Mouse (Mus musculus) thymus, postnatal 4 days (tissue): Measurements from ENCODE around the gene Krt31.
A peak's percentile ranks its signal among the peaks of the same experiment; 100 is the strongest.

ENCODE experiments used
- DNase-seq: peaks from one replicate; pipeline ENCODE4 v3.0.0; 2021

The Krt31 gene

GRCm38 (mm10) chr11:100050451-100050850 lies at the start of gene Krt31:
Gene Krt31, minus strand, starts transcription at chr11:100050551.
- DNase-seq: no peak

GRCm38 (mm10) chr11:100097819-100098218 lies 47.5 kb upstream of the Krt31 start:
- DNase-seq: no peak

GRCm38 (mm10) chr11:100096141-100096540 lies 45.8 kb upstream of the Krt31 start, which contains the start of gene Krt35:
Gene Krt35, minus strand, starts transcription at chr11:100096241.
- DNase-seq: no peak

GRCm38 (mm10) chr11:100088378-100089025 lies 38.2 kb upstream of the Krt31 start:
- DNase-seq: no peak

GRCm38 (mm10) chr11:100087861-100088260 lies 37.5 kb upstream of the Krt31 start, which contains the start of gene Krt32:
Gene Krt32, minus strand, starts transcription at chr11:100088226.
- no peak for DNase-seq

DNA sequence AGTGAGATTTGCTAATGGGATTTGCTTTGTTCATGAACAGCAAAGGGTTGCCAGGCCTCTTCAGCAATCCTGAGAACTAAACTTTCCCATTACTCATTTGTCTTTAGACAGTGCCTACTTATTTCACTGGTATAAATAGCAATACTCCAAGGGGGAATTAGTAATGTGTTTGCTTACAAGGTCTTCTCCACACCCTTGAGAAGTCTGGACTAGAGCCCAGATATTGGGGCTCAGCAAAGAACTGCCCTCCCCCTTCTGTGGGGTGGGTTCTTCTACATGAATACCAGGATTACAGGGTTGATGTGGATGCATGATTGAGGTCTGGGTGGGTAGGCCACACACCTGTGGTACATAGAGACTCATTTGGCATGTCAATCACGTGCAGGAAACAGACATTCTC lies 23.5 kb upstream of the Krt31 start:
- no peak for DNase-seq

- no peak for DNase-seq
Measured at GRCm38 (mm10) chr11:100067293-100068036, 17.1 kb upstream of the Krt31 start.

- DNase-seq: no peak
Measured at GRCm38 (mm10) chr11:100066236-100067010, 16.1 kb upstream of the Krt31 start.

DNA sequence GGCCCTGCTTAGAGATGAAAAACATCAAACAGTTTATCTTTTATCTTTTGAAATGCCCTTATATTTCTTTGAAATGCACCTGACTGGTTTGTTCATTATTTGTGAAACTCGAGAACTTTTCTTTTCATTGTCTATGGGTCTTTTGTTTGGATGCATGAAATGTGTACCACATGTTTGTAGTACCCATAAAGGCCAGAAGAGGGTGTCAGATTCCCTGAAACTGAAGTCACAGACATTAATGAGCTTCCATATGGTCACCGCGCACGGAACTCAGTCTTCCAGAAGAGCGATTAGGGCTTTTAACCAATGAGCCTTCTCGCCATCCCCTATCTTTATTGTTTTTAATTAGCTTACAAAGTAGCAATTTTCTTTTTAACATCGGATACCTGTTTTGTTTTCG lies 8.5 kb upstream of the Krt31 start:
- no peak for DNase-seq

DNA sequence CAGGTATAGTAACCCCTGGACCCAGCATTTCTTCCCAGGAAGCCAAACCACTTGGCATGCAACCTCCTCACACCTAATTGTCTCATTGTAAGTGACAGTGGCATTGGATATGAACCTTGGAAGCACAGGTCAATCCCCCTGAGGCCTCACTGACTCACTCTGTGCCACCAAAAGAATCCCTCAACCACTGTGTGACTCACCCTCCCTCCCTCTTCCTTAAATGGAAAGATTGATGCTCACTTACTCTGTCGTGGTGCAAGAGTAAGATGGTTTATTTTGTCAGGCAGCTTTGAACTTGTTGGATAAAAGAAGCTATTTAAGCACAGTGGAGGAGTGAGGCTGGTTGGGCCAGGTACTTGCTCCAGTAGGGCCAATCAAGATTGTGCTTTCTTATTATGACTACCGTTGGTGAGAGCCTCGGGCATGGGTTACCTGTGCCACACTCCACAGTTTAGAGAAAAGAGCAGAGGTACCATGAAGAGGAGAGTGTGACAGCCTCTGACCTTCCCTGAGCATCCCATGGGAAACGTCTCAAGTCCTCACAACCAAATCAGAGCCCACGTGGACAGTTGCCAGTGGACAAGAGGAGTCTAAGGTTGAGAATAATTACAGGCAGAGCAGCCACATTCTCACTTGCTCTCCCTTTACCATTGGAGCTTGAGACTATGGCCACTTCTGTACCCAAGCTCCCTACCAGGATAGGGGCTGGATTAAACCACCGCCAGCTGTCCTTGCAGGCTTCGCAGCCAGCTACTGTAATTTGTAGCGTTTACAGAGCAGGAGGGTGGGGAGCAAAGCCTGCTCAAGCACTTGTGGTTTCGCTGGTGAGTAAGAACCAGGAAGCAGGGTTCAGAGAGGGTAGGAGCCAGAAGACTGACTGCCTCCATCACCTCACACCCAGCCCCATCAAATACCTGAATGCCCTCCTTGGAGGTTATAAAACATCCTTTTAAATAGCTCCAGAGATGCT lies 5.6 kb upstream of the Krt31 start:
- DNase-seq: no peak

- DNase-seq: no peak
Measured at GRCm38 (mm10) chr11:100047193-100047592, 3.2 kb downstream of the Krt31 start.

- no peak for DNase-seq
Measured at GRCm38 (mm10) chr11:100046303-100046866, 4.0 kb downstream of the Krt31 start.

DNA sequence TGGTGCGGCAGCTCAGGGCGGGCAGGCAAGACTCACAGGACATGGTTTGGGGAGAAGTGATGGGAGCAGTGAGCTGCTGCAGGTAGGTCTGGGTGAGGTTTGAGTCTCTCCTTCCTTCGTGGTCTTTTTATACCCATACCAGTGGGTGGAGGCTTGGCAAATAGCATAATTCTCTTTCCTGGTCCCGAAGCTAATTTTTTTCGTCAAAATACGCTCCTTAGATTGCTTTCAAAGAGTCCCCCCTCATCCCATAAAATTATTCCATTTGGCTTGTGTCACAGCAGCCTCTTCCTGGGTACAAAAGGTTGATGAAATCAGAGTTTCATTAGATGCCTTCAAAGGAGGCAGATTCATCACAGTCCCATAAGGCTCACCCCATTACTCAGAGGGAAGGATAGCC lies 8.9 kb downstream of the Krt31 start, which contains the start of gene Krt34:
Gene Krt34, minus strand, starts transcription at position 101 of the 400 bp plus-strand sequence.
- no peak for DNase-seq

GRCm38 (mm10) chr11:100029768-100030167 lies 20.6 kb downstream of the Krt31 start, which contains the start of gene Krt33b:
Gene Krt33b, minus strand, starts transcription at chr11:100029868.
- DNase-seq: no peak

GRCm38 (mm10) chr11:100021438-100021837 lies 28.9 kb downstream of the Krt31 start:
- no peak for DNase-seq

GRCm38 (mm10) chr11:100019466-100019865 lies 30.9 kb downstream of the Krt31 start:
- DNase-seq: no peak

DNA sequence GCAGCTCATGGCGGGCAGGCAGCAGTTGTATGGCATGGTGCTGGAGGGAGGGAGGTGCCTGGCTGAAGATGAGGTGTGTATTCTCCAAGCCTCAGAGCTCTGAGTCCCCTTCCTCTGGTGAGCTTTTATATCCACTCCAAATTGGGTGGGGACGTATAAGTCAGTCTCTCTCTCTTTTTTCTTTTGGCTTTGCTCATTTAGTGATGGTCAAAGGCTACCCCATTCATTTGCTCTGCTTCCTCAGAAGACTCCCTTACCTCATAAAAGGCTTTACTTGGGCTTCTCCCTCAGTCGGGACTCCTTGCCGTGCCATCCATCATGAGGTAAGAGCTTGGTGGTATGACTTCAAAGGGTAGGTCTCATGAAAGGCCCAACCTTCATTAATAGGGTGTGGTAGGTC lies 34.2 kb downstream of the Krt31 start, which contains the start of gene Krt33a:
Gene Krt33a, minus strand, starts transcription at position 101 of the 400 bp plus-strand sequence.
- no peak for DNase-seq

DNA sequence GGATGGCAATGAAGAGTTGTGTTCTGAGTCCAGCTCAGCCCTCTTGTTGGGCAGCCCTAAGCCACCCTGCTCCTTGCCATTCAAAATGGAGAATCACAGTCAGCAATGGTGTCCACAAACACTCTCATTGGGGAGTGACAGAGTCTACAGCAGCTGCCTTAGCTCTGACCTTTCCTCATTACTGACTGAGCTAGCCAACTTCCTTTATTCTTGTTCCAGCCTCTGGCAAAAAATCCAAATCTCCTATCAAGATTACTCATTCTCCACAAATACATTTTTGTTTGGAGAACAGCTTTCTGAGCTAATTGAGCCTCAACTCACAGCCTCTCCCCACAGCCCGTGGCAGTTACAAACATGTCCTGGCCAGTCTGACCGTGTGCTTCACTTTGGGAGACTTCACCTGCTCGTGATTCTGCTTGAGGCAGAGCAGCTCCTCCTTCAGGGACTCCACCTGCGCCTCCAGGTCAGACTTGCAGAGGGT lies 36.6 kb downstream of the Krt31 start:
- no peak for DNase-seq

GRCm38 (mm10) chr11:100010682-100011081 lies 39.7 kb downstream of the Krt31 start:
- no peak for DNase-seq

DNA sequence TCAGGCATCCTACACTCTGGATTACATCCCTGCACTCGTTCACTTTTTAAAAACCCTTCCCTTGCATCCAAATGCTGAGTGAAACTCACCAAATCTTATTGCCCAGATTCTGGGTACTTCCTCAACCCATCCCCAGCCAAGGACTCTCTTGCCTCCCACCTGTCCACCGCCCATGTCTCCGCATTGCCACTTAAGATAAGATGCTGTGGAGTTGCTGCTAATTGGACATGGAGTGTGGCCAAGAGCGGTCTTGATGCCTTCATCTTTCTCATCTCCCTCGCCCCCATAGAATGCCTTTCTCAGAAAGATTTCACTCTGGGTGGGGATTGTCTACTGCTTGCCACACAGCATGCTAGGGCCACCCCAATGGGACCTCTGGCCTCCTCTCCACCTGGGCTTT lies 42.0 kb downstream of the Krt31 start:
- DNase-seq: no peak

DNA sequence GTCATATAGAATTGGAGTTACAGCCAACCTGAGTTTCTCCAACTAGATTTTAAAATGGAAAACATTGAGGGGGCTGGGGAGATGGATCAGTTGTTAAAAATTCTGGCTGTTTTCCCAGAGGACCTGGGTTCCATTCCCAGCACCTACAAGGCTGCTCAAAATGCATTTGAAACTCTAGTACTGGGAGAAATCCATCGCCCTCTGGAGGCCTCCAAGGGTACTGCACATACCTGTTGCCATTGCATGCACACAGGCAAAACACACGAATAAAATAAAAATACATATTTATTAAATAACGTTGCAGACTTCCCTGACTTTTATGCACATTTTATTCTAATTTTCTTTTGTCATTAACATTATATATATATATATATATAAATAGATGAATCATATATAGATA lies 43.7 kb downstream of the Krt31 start:
- DNase-seq: peak; percentile 37

GRCm38 (mm10) chr11:100005905-100006304 lies 44.4 kb downstream of the Krt31 start:
- DNase-seq: no peak
